Mouse (Mus musculus) limb, embryonic 13.5 days (tissue): ENCODE measurements at regions not wholly inside any gene's neighbourhood (a gene's known extent, or its start where the extent isn't known, plus 50 kb on each side); places are given as distances from the start of the nearest gene placed in this dataset.

Experiments
- ATAC-seq: fragments of 200-750 bp; cut with Nextera tagmentation; 2 replicates; pipeline ENCODE4 v1.8.0; 2017; ENCODE audit warnings: low read depth, moderate number of reproducible peaks, moderate TSS enrichment; ENCODE audit not compliant: low FRiP score
- H3K27ac ChIP-seq: fragments of 300-500 bp; sonication (generic); 2 replicates; pipeline ENCODE4 v1.5.1; 2015; ENCODE audit warnings: inconsistent platforms, mild to moderate bottlenecking, moderate library complexity
- H3K27me3 ChIP-seq: fragments of 300-500 bp; sonication (generic); 2 replicates; pipeline ENCODE4 v1.6.1; 2015; ENCODE audit warnings: mild to moderate bottlenecking, inconsistent platforms
- H3K36me3 ChIP-seq: fragments of 300-500 bp; sonication (generic); 2 replicates; pipeline ENCODE4 v1.6.1; 2015; ENCODE audit warnings: inconsistent platforms, mild to moderate bottlenecking, moderate library complexity
- H3K4me1 ChIP-seq: fragments of 300-500 bp; sonication (generic); 2 replicates; pipeline ENCODE4 v1.6.1; 2015; ENCODE audit warnings: inconsistent platforms
- H3K4me2 ChIP-seq: fragments of 300-500 bp; sonication (generic); replicated peaks from 2 replicates; pipeline ENCODE4 v1.6.1; 2015; ENCODE audit warnings: inconsistent platforms, mild to moderate bottlenecking, moderate library complexity
- H3K4me3 ChIP-seq: fragments of 300-500 bp; sonication (generic); 2 replicates; pipeline ENCODE4 v1.5.1; 2015; ENCODE audit warnings: moderate library complexity, mild to moderate bottlenecking, inconsistent platforms
- H3K9ac ChIP-seq: fragments of 300-500 bp; sonication (generic); 2 replicates; pipeline ENCODE4 v1.6.1; 2015; ENCODE audit warnings: mild to moderate bottlenecking, inconsistent platforms
- H3K9me3 ChIP-seq: fragments of 300-500 bp; sonication (generic); 2 replicates; pipeline ENCODE4 v1.6.1; 2016; ENCODE audit warnings: inconsistent platforms
- WGBS: fragments of 180-500 bp; shearing (Covaris S2); methylation state at CpG from one replicate; pipeline ENCODE4 v1.1.7; 2015; 5-methylcytosine and 5-hydroxymethylcytosine counted together

- peak; percentile 83 for ATAC-seq
- H3K27me3 ChIP-seq = no peaks in the 10 kb centered on the region
- H3K4me2 ChIP-seq = no peak overlapping the region
- 60% methylated on average over 7 of the region's 7 CpGs for WGBS
- no peaks in the 10 kb centered on the region for H3K4me1 ChIP-seq
- H3K27ac ChIP-seq = no peak overlapping the region
- no peak overlapping the region for H3K9ac ChIP-seq
- no peaks in the 10 kb centered on the region for H3K36me3 ChIP-seq
- H3K9me3 ChIP-seq = no peaks in the 10 kb centered on the region
- H3K4me3 ChIP-seq = no peak overlapping the region
Measured at GRCm38 (mm10) chr9:78925977-78926593, 310.7 kb downstream of the Cd109 start.

- Histone ChIP-seq H3K4me3 (no peak overlapping the region), H3K27me3 (no peaks in the 10 kb centered on the region), H3K9ac (no peak overlapping the region), H3K4me1 (no peaks in the 10 kb centered on the region; the same call in 1 of the 2 replicates), H3K27ac (no peak overlapping the region), H3K4me2 (no peak overlapping the region), H3K9me3 (no peaks in the 10 kb centered on the region), H3K36me3 (no peaks in the 10 kb centered on the region)
- no peak for ATAC-seq
Measured at GRCm38 (mm10) chr9:78941648-78942047, 326.3 kb downstream of the Cd109 start.

GRCm38 (mm10) chr9:78964813-78965212, 349.5 kb downstream of the Cd109 start:
- Histone ChIP-seq H3K4me3 (no peak overlapping the region), H3K4me2 (no peak overlapping the region), H3K9ac (no peak overlapping the region), H3K27me3 (no peaks in the 10 kb centered on the region), H3K4me1 (peaks cover 6% of the 10 kb centered on the region; the same call in 1 of the 2 replicates), H3K27ac (peak overlapping the region; percentile 65; the same call in 1 of the 2 replicates), H3K9me3 (no peaks in the 10 kb centered on the region), H3K36me3 (no peaks in the 10 kb centered on the region)
- 24% methylated on average over 1 of the region's 1 CpGs for WGBS
- ATAC-seq = no peak

DNA sequence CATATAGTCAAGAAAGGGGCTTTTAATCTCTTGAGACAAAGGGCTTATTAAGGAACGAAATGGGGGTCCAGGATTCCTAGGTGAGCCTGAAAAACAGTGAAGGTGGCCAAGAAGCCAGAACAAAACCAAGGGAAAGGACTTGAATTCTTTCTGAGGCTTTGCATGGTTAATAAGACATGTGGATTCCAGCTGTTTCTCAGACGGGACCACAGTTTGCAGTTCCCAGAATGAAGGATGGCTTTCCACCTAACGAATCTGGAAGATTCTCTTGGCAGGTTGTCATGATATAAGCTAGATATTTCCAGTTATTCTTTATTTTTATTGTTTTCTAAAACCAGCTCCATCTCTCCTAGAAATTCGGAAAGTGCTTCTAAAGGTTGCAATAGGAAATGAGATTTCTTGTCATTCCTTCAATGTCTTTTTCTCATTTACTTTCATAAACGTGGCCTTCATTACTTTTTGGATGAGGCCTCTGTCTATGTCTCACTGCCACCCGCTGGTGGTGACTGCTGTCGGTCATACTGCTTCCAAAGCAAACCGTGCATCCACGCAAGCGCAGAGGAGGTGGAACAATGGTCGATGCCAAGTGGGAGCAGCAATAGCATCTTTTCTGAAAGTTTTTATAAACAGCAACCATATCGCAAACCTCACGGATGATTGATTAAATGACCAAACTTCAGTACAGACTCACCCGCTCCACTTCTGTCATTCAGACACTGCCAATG, 350.0 kb downstream of the Cd109 start:
- Histone ChIP-seq H3K27me3 (no peaks in the 10 kb centered on the region), H3K9me3 (no peaks in the 10 kb centered on the region), H3K36me3 (no peaks in the 10 kb centered on the region), H3K27ac (peak overlapping the region; percentile 65; the same call in 1 of the 2 replicates), H3K9ac (no peak overlapping the region), H3K4me2 (no peak overlapping the region), H3K4me3 (no peak overlapping the region), H3K4me1 (peaks cover 6% of the 10 kb centered on the region; the same call in 1 of the 2 replicates)
- WGBS = 65% methylated on average over 14 of the region's 14 CpGs
- ATAC-seq = no peak

DNA sequence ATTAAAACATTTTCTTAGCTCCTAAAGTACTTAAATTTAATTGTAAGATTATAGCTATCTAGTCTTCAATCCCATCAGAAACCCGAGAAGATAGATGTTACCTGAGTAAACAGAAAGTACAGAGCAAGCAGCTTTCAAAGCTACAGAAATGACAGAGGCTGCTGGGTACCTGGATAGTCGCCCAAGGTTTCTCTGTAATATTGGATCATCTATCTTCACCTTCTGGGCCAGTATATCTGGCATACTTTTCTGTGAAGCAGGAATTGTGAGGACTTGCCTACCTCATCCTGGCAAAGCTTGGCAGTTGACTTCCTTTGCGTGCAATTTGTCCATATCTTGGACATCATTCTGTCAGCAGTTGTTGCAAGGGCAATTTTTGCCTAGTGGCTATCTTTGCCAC, 356.4 kb downstream of the Cd109 start:
- Histone ChIP-seq H3K4me2 (no peak overlapping the region), H3K27me3 (no peaks in the 10 kb centered on the region), H3K27ac (no peak overlapping the region), H3K4me1 (no peaks in the 10 kb centered on the region), H3K36me3 (no peaks in the 10 kb centered on the region), H3K9me3 (no peaks in the 10 kb centered on the region), H3K4me3 (no peak overlapping the region), H3K9ac (no peak overlapping the region)
- WGBS = 77% methylated on average over 3 of the region's 3 CpGs
- ATAC-seq = no peak

GRCm38 (mm10) chr9:78983734-78984133, 368.4 kb downstream of the Cd109 start:
- H3K4me1 ChIP-seq = no peaks in the 10 kb centered on the region
- no peak overlapping the region for H3K27ac ChIP-seq
- no peaks in the 10 kb centered on the region for H3K9me3 ChIP-seq
- H3K27me3 ChIP-seq = no peaks in the 10 kb centered on the region
- no peak overlapping the region for H3K9ac ChIP-seq
- H3K4me2 ChIP-seq = no peak overlapping the region
- H3K36me3 ChIP-seq = no peaks in the 10 kb centered on the region
- no peak for ATAC-seq
- H3K4me3 ChIP-seq = no peak overlapping the region
- WGBS = 86% methylated on average over 2 of the region's 2 CpGs

DNA sequence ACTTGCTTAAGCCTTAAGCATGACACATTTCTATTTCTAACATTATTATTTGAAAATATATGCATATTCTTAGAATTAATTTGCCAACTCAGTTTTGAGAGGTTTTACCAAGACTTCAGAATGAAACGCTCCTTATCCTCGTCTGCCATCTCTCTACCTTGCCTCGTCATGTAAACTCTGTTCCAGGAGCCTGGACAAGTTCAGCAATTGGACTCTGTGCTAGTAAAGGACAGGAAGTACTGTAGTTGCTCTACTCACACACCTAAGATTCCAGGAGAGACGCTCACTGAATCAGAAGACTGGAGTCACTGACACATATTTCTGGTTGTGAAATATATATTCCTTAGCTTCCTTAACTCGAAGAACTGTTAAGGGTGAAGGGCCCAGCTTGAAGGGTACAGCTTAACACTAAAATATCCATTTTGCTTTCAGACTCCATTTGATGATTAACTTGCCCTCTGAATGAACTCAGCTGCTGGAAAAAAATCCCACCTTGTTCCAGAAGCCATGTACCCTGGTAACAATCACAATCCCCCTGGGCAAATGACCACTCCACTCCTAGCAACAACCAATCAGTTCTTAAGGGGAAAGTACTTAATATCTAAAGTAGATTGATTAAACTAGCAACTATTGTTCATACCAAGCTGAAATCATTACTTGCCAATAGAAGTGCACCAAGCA, 370.0 kb downstream of the Cd109 start:
- Histone ChIP-seq H3K4me2 (no peak overlapping the region), H3K36me3 (no peaks in the 10 kb centered on the region), H3K4me3 (no peak overlapping the region), H3K9ac (no peak overlapping the region), H3K27me3 (no peaks in the 10 kb centered on the region), H3K4me1 (no peaks in the 10 kb centered on the region), H3K27ac (no peak overlapping the region), H3K9me3 (no peaks in the 10 kb centered on the region)
- ATAC-seq = no peak
- WGBS = 84% methylated on average over 5 of the region's 5 CpGs

DNA sequence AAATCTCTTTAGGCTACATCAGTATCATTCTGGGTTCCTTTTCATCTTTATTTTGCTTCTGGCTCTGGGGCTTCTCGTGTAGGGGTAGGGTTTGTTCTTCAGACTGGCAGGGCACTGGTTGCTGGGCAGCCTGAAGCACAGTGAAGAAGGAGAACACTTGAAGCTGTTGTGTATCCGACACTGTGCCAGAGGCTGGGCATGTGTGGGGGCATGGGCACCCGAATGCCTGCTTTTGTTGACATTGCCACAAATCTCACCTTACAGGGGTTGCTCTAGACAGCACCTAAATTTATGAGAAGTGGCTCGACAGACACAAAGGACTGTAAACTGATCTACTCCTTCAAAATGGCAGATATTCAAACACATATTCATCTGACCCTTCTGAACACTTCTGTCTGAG, 376.0 kb downstream of the Cd109 start:
- WGBS = 49% methylated on average over 4 of the region's 4 CpGs
- Histone ChIP-seq H3K4me2 (no peak overlapping the region), H3K4me1 (no peaks in the 10 kb centered on the region), H3K36me3 (no peaks in the 10 kb centered on the region), H3K9me3 (no peaks in the 10 kb centered on the region), H3K9ac (no peak overlapping the region), H3K4me3 (no peak overlapping the region), H3K27me3 (no peaks in the 10 kb centered on the region), H3K27ac (peak overlapping the region; percentile 40; the same call in 1 of the 2 replicates)
- no peak for ATAC-seq

GRCm38 (mm10) chr9:79001081-79001480, 385.7 kb downstream of the Cd109 start:
- H3K9me3 ChIP-seq = no peaks in the 10 kb centered on the region
- H3K27ac ChIP-seq = no peak overlapping the region
- H3K4me3 ChIP-seq = no peak overlapping the region
- H3K4me1 ChIP-seq = no peaks in the 10 kb centered on the region
- no peak for ATAC-seq
- H3K4me2 ChIP-seq = no peak overlapping the region
- no peaks in the 10 kb centered on the region for H3K36me3 ChIP-seq
- no peak overlapping the region for H3K9ac ChIP-seq
- no peaks in the 10 kb centered on the region for H3K27me3 ChIP-seq

- 73% methylated on average over 1 of the region's 1 CpGs for WGBS
- Histone ChIP-seq H3K4me2 (no peak overlapping the region), H3K9me3 (no peaks in the 10 kb centered on the region), H3K36me3 (no peaks in the 10 kb centered on the region), H3K27me3 (no peaks in the 10 kb centered on the region), H3K27ac (no peak overlapping the region), H3K9ac (no peak overlapping the region), H3K4me1 (no peaks in the 10 kb centered on the region), H3K4me3 (no peak overlapping the region)
- ATAC-seq = no peak
Measured at GRCm38 (mm10) chr9:79001930-79002329, 386.6 kb downstream of the Cd109 start.

GRCm38 (mm10) chr9:79004296-79004980, 389.1 kb downstream of the Cd109 start:
- H3K36me3 ChIP-seq = no peaks in the 10 kb centered on the region
- no peak overlapping the region for H3K27ac ChIP-seq
- H3K9me3 ChIP-seq = no peaks in the 10 kb centered on the region
- no peak overlapping the region for H3K4me2 ChIP-seq
- H3K4me1 ChIP-seq = no peaks in the 10 kb centered on the region
- H3K4me3 ChIP-seq = no peak overlapping the region
- 87% methylated on average over 3 of the region's 3 CpGs for WGBS
- H3K27me3 ChIP-seq = no peaks in the 10 kb centered on the region
- no peak overlapping the region for H3K9ac ChIP-seq
- no peak for ATAC-seq

DNA sequence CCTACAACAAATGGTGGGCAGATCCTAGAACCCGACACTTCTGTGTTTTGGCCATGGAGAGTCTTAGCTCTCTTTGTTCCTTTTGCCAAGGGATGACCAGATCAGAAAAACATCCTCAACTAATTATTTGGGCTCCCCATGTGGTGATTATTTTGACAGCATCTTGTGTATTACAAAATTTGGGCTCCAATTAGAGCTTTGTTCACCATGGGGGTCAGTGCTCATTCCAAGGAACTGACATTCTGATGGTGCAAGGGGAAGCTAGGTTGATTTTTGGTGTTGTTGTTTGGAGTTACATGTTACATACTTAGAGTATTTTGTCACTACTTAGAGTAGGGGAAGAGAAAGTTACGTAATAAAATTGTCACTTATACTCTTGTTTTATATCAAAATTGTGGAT, 406.9 kb downstream of the Cd109 start:
- Histone ChIP-seq H3K36me3 (no peaks in the 10 kb centered on the region), H3K9me3 (no peaks in the 10 kb centered on the region), H3K9ac (no peak overlapping the region), H3K4me3 (no peak overlapping the region), H3K4me2 (no peak overlapping the region), H3K4me1 (0 out of 2 replicates have a peak, but pooled peaks cover 2% of the 10 kb centered on the region), H3K27ac (no peak overlapping the region), H3K27me3 (no peaks in the 10 kb centered on the region)
- WGBS = 86% methylated on average over 2 of the region's 2 CpGs
- ATAC-seq = no peak
